Mouse (Mus musculus) stomach, postnatal 0 days (tissue): ENCODE data around the gene Nphp4.

Experiments used
- CTCF ChIP-seq: IDR thresholded peaks from 2 replicates; pipeline ENCODE4 v1.5.1; 2016; ENCODE audit warnings: antibody characterized with exemption, low read depth, mild to moderate bottlenecking, moderate library complexity
- EP300 ChIP-seq: optimal IDR thresholded peaks from 2 replicates; pipeline ENCODE3; 2016; ENCODE audit warnings: antibody characterized with exemption

DNA sequence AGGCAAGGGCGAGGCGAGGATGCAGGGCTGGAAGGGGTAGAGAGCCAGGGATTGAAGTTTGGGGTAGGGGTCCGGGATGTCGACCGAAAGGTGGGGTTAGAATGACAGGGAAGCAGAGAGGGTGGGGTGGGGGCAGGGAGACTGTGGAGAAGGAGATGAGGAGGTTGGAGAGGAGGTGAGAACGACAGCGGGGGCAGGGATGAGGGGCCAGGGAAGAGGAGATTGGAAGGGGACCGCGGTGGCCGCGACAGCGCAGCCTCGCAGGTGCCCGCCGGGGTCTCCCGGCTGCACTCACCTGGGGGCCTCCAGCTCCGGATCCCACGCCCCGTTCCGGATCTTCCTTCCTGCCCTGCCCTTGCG, 580 bp downstream of the Nphp4 start:
- no peak for TF ChIP-seq CTCF
- TF ChIP-seq EP300, result no peak
